Mouse (Mus musculus): ENCODE data around the gene Fkbp11. TPM values are rescaled to one million over a fixed set of nuclear protein-coding genes. Genes with fewer than 3 reads are reported as not detected.
"Not testable (repeated sequence)": the region's sequence is repeated elsewhere in the genome, so short reads cannot be mapped to it uniquely, and the experiment has no call there.

Fkbp11 gene
- polyA plus RNA-seq, 1 experiment from 2014 or later: 0.41 TPM

- POLR2A ChIA-PET: no interaction called here
- TF ChIP-seq CTCF (IDR thresholded peaks at IDR 0.05): no peak
- ATAC-seq: no peak
- in situ Hi-C loops (cut with MboI; ENCODE audit: low pct_unique_long_range_greater_than_20kb): no loop called here
- H3K27me3 ChIP-seq: no peaks in the 10 kb centered on the region
- CTCF ChIA-PET: no interaction called here
- no peak for DNase-seq (ENCODE audit: low read depth, low spot score)
Measured at GRCm38 (mm10) chr15:98765929-98766328, 37.9 kb upstream of the Fkbp11 start.

DNA sequence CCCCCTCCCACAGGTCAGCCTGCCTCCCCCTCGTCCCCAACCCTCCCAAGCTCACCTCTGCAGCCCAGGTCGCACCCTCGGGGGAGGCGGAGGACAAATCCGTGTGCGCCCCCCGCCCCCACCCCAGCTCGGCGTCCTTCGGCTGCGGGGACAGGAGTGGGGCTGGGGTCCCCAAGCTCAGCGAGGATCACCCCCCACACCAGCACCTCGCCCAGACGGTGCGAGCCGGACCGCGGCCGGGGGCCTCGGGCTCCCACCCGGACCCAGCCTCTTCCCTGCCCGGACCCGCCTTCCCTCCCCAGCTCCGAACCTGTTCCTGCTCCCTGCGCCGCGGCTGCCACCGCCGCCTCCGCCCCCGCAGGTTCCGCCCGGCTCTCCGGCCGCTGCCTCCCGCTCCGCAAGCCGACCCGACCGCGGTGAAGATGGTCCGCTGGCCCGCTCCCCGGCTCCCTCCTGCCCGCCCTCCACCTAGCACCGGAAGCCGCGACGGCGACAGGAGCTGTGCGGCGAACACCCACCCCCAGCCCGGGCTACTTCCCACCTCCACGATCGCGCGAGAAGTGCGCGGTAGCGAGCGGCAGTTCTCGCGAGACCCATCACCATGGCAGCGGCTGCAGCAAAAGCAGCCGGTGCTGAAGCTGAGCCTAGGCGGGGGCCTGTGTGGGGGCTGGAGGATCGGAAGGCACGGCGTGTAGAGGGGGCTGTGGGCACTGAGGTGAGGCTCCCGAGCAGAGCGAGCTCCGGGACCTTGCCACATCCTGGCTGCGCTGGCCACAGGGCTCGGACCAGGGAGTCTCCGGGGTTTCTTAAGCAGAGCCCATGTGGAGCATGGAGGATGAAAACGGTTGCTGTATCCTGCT is 34.9 kb upstream of the Fkbp11 start, which contains the start of gene Arf3:
Gene Arf3 (minus strand): TSS at position 545 of the 860 bp plus-strand sequence.
- ChIA-PET POLR2A (interaction anchor here (0.5 to 1.3 kb wide), 11 partner anchors 8 to 384 kb away, joined by 3 to 7 read pairs (median 4); no protein-coding TSS in a partner anchor), CTCF (interaction anchor here (0.7 to 0.9 kb wide), 2 partner anchors 11 to 18 kb away, joined by 3 read pairs; no protein-coding TSS in a partner anchor)
- no peak for TF ChIP-seq CTCF (IDR thresholded peaks at IDR 0.05)
- ATAC-seq (peak; percentile 69), DNase-seq (ENCODE audit: low read depth, low spot score) (peak; percentile 68)
- H3K27me3 ChIP-seq: no peaks in the 10 kb centered on the region
- in situ Hi-C loops (cut with MboI; ENCODE audit: low pct_unique_long_range_greater_than_20kb): no loop called here

GRCm38 (mm10) chr15:98762201-98762621 is 34.2 kb upstream of the Fkbp11 start:
- no peak for TF ChIP-seq CTCF (IDR thresholded peaks at IDR 0.05)
- ATAC-seq: peak; percentile 46
- in situ Hi-C loops (cut with MboI; ENCODE audit: low pct_unique_long_range_greater_than_20kb): no loop called here
- CTCF ChIA-PET: interaction anchor here (1.8 kb wide), 1 partner anchor 15 kb away, joined by 8 read pairs; no protein-coding TSS in a partner anchor
- POLR2A ChIA-PET: interaction anchor here (0.6 to 1.3 kb wide), 7 partner anchors 8 to 385 kb away, joined by 3 to 7 read pairs (median 4); no protein-coding TSS in a partner anchor
- H3K27me3 ChIP-seq: no peaks in the 10 kb centered on the region
- peak; percentile 30 for DNase-seq (ENCODE audit: low read depth, low spot score)

DNA sequence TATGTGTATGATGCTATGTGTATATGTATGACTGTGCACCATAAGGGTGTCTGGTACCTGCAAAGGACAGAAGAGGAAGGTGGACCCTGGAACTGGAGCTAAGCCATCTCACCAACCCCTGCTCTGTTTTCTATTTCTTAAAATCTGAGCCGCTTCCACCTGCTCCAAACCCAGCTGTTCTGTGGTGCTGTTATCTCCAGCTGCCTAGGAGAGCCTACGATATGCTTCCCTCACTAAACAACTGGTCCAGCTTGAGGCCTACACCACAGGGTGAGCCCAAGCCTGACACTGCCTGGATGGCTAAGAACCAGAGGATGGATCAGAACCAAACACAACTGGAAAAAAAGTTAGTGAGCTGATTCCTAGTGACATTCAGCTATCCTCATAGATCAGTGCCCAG is 26.1 kb upstream of the Fkbp11 start:
- ATAC-seq (no peak), DNase-seq (ENCODE audit: low read depth, low spot score) (no peak)
- POLR2A ChIA-PET: interaction anchor here (1.1 to 1.6 kb wide), 2 partner anchors 8 to 11 kb away, joined by 3 to 4 read pairs; no protein-coding TSS in a partner anchor
- no peak for TF ChIP-seq CTCF (IDR thresholded peaks at IDR 0.05)
- in situ Hi-C loops (cut with MboI; ENCODE audit: low pct_unique_long_range_greater_than_20kb): no loop called here
- no peaks in the 10 kb centered on the region for H3K27me3 ChIP-seq
- CTCF ChIA-PET: interaction anchor here (0.9 to 1.4 kb wide), 4 partner anchors 10 to 19 kb away, joined by 3 read pairs; no protein-coding TSS in a partner anchor

GRCm38 (mm10) chr15:98753021-98753423 is 25.0 kb upstream of the Fkbp11 start:
- POLR2A ChIA-PET: interaction anchor here (0.7 kb wide), 1 partner anchor 46 kb away, joined by 3 read pairs; no protein-coding TSS in a partner anchor
- H3K27me3 ChIP-seq: no peaks in the 10 kb centered on the region
- in situ Hi-C loops (cut with MboI; ENCODE audit: low pct_unique_long_range_greater_than_20kb): no loop called here
- TF ChIP-seq CTCF (IDR thresholded peaks at IDR 0.05): no peak
- no peak for DNase-seq (ENCODE audit: low read depth, low spot score)
- no peak for ATAC-seq
- CTCF ChIA-PET: interaction anchor here (1.4 kb wide), 1 partner anchor 18 kb away, joined by 3 read pairs; no protein-coding TSS in a partner anchor

GRCm38 (mm10) chr15:98749093-98749492 is 21.1 kb upstream of the Fkbp11 start:
- ATAC-seq (no peak), DNase-seq (ENCODE audit: low read depth, low spot score) (no peak)
- H3K27me3 ChIP-seq: no peaks in the 10 kb centered on the region
- ChIA-PET POLR2A (interaction anchor here (0.6 kb wide), 3 partner anchors 10 to 81 kb away, joined by 3 to 5 read pairs (median 4); partner anchors contain the start of gene Ccdc65), CTCF (interaction anchor here (0.7 to 2.2 kb wide), 3 partner anchors 9 to 16 kb away, joined by 3 to 8 read pairs (median 8); no protein-coding TSS in a partner anchor)
- TF ChIP-seq CTCF (IDR thresholded peaks at IDR 0.05): no peak
- in situ Hi-C loops (cut with MboI; ENCODE audit: low pct_unique_long_range_greater_than_20kb): no loop called here

- no peaks in the 10 kb centered on the region for H3K27me3 ChIP-seq
- ATAC-seq (no peak), DNase-seq (ENCODE audit: low read depth, low spot score) (no peak)
- in situ Hi-C loops (cut with MboI; ENCODE audit: low pct_unique_long_range_greater_than_20kb): no loop called here
- ChIA-PET CTCF (interaction anchor here (0.7 to 4.8 kb wide), 7 partner anchors 8 to 71 kb away, joined by 3 to 16 read pairs (median 3); no protein-coding TSS in a partner anchor), POLR2A (interaction anchor here (0.6 to 2.0 kb wide), 4 partner anchors 14 to 88 kb away, joined by 3 to 7 read pairs (median 4); partner anchors contain the start of gene Arf3)
- no peak for TF ChIP-seq CTCF (IDR thresholded peaks at IDR 0.05)
Measured at GRCm38 (mm10) chr15:98747296-98747695, 19.3 kb upstream of the Fkbp11 start.

- H3K27me3 ChIP-seq: no peaks in the 10 kb centered on the region
- TF ChIP-seq CTCF (IDR thresholded peaks at IDR 0.05): no peak
- DNase-seq (ENCODE audit: low read depth, low spot score) (no peak), ATAC-seq (no peak)
- CTCF ChIA-PET: interaction anchor here (0.7 to 4.8 kb wide), 5 partner anchors 9 to 70 kb away, joined by 3 to 16 read pairs (median 3); no protein-coding TSS in a partner anchor
- in situ Hi-C loops (cut with MboI; ENCODE audit: low pct_unique_long_range_greater_than_20kb): no loop called here
- POLR2A ChIA-PET: interaction anchor here (1.2 to 2.0 kb wide), 3 partner anchors 15 to 18 kb away, joined by 4 to 7 read pairs (median 5); partner anchors contain the start of gene Arf3
Measured at GRCm38 (mm10) chr15:98746344-98746965, 18.5 kb upstream of the Fkbp11 start.

GRCm38 (mm10) chr15:98743863-98744262 is 15.9 kb upstream of the Fkbp11 start:
- DNase-seq (ENCODE audit: low read depth, low spot score); H3K27me3 ChIP-seq; ATAC-seq; in situ Hi-C loops (cut with MboI; ENCODE audit: low pct_unique_long_range_greater_than_20kb): not testable (repeated sequence)
- ChIA-PET POLR2A (interaction anchor here (1.2 kb wide), 1 partner anchor 22 kb away, joined by 3 read pairs; no protein-coding TSS in a partner anchor), CTCF (interaction anchor here (0.9 to 4.8 kb wide), 3 partner anchors 9 to 13 kb away, joined by 3 to 16 read pairs (median 3); no protein-coding TSS in a partner anchor)

Data from Patski (cell line).